Mouse (Mus musculus) kidney, embryonic 14.5 days (tissue): ENCODE measurements at regions not wholly inside any gene's neighbourhood (a gene's known extent, or its start where the extent isn't known, plus 50 kb on each side); places are given as distances from the start of the nearest gene placed in this dataset.

ENCODE experiments used
- ATAC-seq: fragments of 200-750 bp; cut with Nextera tagmentation; 2 replicates; pipeline ENCODE4 v1.8.0; 2017; ENCODE audit warnings: moderate number of reproducible peaks, mild to moderate bottlenecking, moderate TSS enrichment, moderate library complexity; ENCODE audit not compliant: low FRiP score, low TSS enrichment
- H3K27ac ChIP-seq: fragments of 300-500 bp; sonication (generic); 2 replicates; pipeline ENCODE4 v1.5.1; 2014; ENCODE audit warnings: low read depth, mild to moderate bottlenecking, low read length, moderate library complexity, mixed read lengths
- H3K27me3 ChIP-seq: fragments of 300-500 bp; sonication (generic); 2 replicates; pipeline ENCODE4 v1.6.1; 2014; ENCODE audit warnings: mild to moderate bottlenecking, low read length; ENCODE audit not compliant: control insufficient read depth, insufficient read depth
- H3K36me3 ChIP-seq: fragments of 300-500 bp; sonication (generic); 2 replicates; pipeline ENCODE4 v1.6.1; 2014; ENCODE audit warnings: low read length, mixed read lengths; ENCODE audit not compliant: control insufficient read depth, insufficient read depth
- H3K4me1 ChIP-seq: fragments of 300-500 bp; sonication (generic); 2 replicates; pipeline ENCODE4 v1.6.1; 2014; ENCODE audit warnings: low read length, mixed read lengths; ENCODE audit not compliant: control insufficient read depth, insufficient read depth
- H3K4me2 ChIP-seq: fragments of 300-500 bp; sonication (generic); replicated peaks from 2 replicates; pipeline ENCODE4 v1.6.1; 2014; ENCODE audit warnings: low read depth, mild to moderate bottlenecking, low read length
- H3K4me3 ChIP-seq: fragments of 300-500 bp; sonication (generic); 2 replicates; pipeline ENCODE4 v1.5.1; 2014; ENCODE audit warnings: mild to moderate bottlenecking, low read length
- H3K9ac ChIP-seq: fragments of 300-500 bp; sonication (generic); 2 replicates; pipeline ENCODE4 v1.6.1; 2014; ENCODE audit warnings: low read depth, mild to moderate bottlenecking, low read length, moderate library complexity
- H3K9me3 ChIP-seq: fragments of 300-500 bp; sonication (generic); 2 replicates; pipeline ENCODE4 v1.6.1; 2016; ENCODE audit warnings: low read length; ENCODE audit not compliant: control insufficient read depth
- WGBS: fragments of 180-500 bp; shearing (Covaris S2); extraction: QIAGEN DNeasy Blood & Tissue Kit; methylation state at CpG from one replicate; pipeline ENCODE4 v1.1.7; 2014; 5-methylcytosine and 5-hydroxymethylcytosine counted together

GRCm38 (mm10) chr12:26534229-26535105 is 65.5 kb downstream of the Cmpk2 start:
- H3K9ac ChIP-seq: no peak overlapping the region
- H3K27me3 ChIP-seq: no peaks in the 10 kb centered on the region
- peaks cover 9% of the 10 kb centered on the region for H3K4me1 ChIP-seq
- ATAC-seq: peak; percentile 30; the same call in 1 of the 2 replicates
- H3K36me3 ChIP-seq: no peaks in the 10 kb centered on the region
- no peak overlapping the region for H3K4me3 ChIP-seq
- no peak overlapping the region; the same call in 1 of the 2 replicates for H3K4me2 ChIP-seq
- no peak overlapping the region for H3K27ac ChIP-seq
- no peaks in the 10 kb centered on the region; the same call in 1 of the 2 replicates for H3K9me3 ChIP-seq
- WGBS: 9% methylated on average over 9 of the region's 9 CpGs

GRCm38 (mm10) chr12:26533641-26534151 is 64.7 kb downstream of the Cmpk2 start:
- Histone ChIP-seq H3K4me3 (no peak overlapping the region), H3K27me3 (no peaks in the 10 kb centered on the region), H3K27ac (0 out of 2 replicates have a peak overlapping the region, but pooled peaks have one; percentile 19), H3K4me2 (no peak overlapping the region; the same call in 1 of the 2 replicates), H3K9ac (no peak overlapping the region), H3K4me1 (peaks cover 9% of the 10 kb centered on the region), H3K9me3 (no peaks in the 10 kb centered on the region; the same call in 1 of the 2 replicates), H3K36me3 (no peaks in the 10 kb centered on the region)
- WGBS: 25% methylated on average over 9 of the region's 9 CpGs
- peak; percentile 74 for ATAC-seq

DNA sequence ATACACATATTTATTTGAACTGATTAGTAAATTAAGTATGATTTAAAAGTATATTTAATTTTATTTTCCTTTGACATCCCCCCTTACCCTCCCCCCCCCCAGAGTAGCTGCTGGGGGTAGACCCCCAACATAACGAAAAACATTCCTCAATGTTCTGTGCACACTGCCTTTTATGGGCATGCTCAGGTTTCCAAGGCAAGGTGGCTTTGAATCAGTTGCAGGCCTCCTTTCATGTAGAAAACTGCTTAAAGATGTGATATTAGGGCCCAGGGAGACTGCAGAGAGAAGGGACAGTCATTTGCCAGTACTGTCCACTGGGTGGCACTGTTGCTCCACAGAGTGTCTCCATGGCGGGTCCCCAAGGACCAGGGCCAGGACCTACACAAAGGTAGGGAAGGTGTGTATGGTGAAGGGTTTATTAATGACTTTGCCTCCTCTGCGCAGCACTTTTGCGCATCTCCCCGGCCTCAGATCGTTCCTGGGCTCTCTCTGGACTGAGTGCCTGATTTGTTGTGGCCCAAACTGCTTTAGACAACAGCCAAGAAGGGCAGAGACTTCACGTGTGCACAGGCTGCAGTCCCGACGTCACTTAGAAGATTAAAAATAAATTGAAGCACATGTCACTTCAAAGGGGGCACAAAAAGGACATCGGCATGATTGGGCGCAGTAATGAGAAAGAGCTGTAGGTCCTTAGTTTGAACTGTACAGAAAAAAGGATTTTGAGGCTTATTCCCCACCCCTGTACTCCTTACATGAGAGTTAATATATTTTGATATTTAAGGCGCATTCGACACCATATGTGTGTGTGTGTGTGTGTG is 64.0 kb downstream of the Cmpk2 start:
- Histone ChIP-seq H3K36me3 (no peaks in the 10 kb centered on the region), H3K27ac (0 out of 2 replicates have a peak overlapping the region, but pooled peaks have one; percentile 19), H3K9me3 (no peaks in the 10 kb centered on the region; the same call in 1 of the 2 replicates), H3K9ac (no peak overlapping the region), H3K4me2 (peak overlapping the region; percentile 13; the same call in 1 of the 2 replicates), H3K4me1 (peaks cover 9% of the 10 kb centered on the region), H3K27me3 (no peaks in the 10 kb centered on the region), H3K4me3 (no peak overlapping the region)
- WGBS: 27% methylated on average over 13 of the region's 13 CpGs
- peak; percentile 81 for ATAC-seq

- Histone ChIP-seq H3K4me3 (no peak overlapping the region), H3K36me3 (no peaks in the 10 kb centered on the region), H3K27me3 (no peaks in the 10 kb centered on the region), H3K4me1 (peaks cover 9% of the 10 kb centered on the region), H3K27ac (no peak overlapping the region), H3K4me2 (no peak overlapping the region), H3K9me3 (no peaks in the 10 kb centered on the region; the same call in 1 of the 2 replicates), H3K9ac (no peak overlapping the region)
- 84% methylated on average over 6 of the region's 6 CpGs for WGBS
- ATAC-seq: no peak
Observed at GRCm38 (mm10) chr12:26532076-26532475, 63.1 kb downstream of the Cmpk2 start.
